Mouse (Mus musculus): ENCODE measurements around the gene Glrp1.

Glrp1 gene

GRCm38 (mm10) chr1:88497407-88497806 is 12.5 kb downstream of the Glrp1 start:
- DNase-seq (ENCODE audit: low read depth, low spot score), result no peak

- no peak for DNase-seq (ENCODE audit: low read depth, low spot score)
Measured at GRCm38 (mm10) chr1:88492415-88492814, 17.5 kb downstream of the Glrp1 start.

- DNase-seq (ENCODE audit: low read depth, low spot score), result no peak
Measured at GRCm38 (mm10) chr1:88491617-88492378, 18.1 kb downstream of the Glrp1 start.

DNA sequence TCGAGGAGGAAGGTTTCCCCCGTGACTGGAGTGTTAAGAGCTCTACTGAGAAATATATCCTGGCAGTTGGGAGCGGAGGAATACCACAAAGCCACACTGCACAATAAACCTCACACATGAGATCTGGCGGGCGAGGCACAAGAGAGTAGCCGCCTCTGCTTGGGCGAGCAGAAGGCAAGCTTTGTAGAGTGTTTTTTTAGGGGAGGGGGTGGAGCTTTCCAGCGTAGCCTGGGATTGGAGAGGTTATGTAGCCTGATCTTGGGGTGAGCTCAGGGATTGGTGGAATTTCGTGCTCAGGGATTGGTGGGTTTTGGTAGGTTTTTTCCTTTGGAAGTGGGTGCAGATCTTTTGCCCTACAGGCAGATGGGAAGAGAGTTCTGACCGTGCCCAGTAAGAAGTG is 19.7 kb downstream of the Glrp1 start:
- DNase-seq (ENCODE audit: low read depth, low spot score), result no peak

GRCm38 (mm10) chr1:88488957-88489356 is 20.9 kb downstream of the Glrp1 start:
- DNase-seq (ENCODE audit: low read depth, low spot score), result no peak

- DNase-seq (ENCODE audit: low read depth, low spot score), result no peak
Measured at GRCm38 (mm10) chr1:88486336-88486735, 23.5 kb downstream of the Glrp1 start.

- no peak for DNase-seq (ENCODE audit: low read depth, low spot score)
Measured at GRCm38 (mm10) chr1:88484059-88484458, 25.8 kb downstream of the Glrp1 start.

DNA sequence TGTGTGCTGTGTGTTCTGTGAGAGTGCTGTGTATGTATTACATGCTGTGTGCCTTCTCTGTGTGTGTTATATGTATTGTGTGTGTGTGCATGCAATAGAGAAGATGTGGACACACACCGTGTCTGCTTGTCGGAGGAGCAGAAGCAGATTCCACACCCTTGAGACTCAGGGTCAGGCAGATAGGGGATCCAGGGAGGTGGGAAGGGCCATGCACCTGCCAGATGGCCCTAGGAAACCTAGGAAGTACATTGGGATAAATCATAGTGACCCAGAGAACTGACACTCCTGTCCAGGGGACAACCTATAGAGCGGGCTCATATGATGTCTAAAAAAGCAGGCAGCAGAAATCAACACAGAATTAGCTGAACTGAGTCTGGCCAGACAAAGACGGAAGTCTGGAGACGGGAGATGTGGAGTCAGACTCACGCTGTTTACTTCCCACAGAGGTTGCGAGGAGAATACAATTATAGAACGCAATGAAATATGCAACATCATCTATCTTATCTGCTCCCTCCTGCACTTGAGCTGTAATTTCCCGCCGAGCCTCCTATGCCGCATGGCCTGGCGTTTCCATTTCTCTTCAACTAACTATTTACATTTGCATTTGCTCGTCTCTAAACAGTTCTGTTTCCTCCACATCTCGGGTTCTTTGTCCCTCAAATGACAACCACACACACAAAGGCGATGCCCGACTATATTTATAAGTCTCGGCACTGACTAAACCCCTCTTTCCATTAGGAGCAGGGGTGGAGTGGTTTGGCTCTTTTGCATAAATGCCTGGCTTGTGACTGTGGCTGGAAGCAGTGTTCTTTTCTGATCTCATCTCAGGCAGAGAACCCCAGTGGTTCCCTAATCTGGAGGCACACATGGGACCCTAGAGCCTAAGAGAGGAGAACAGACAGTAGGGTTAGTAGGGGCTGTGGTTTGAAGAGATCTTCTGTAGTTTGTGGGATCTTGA is 27.4 kb downstream of the Glrp1 start:
- DNase-seq (ENCODE audit: low read depth, low spot score), result no peak

DNA sequence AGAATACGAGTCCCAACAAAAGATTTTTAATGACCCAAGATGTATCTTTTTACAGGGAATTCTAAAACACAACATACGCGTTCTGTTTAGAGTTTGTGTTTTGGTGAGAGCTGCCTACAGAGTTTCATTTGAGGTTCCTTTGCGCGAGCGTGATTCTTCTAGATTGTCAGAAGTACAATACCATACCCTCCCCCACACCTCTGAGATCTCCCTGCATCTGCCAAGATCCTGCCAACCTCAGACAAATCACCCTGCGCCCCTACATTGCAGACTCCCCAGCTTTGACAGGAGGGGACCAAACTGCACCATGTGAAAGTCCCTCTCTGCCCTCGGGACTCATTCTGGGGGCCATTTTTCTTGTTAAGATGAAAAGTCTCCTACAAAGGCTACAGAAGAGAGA is 29.3 kb downstream of the Glrp1 start:
- DNase-seq (ENCODE audit: low read depth, low spot score), result no peak

DNA sequence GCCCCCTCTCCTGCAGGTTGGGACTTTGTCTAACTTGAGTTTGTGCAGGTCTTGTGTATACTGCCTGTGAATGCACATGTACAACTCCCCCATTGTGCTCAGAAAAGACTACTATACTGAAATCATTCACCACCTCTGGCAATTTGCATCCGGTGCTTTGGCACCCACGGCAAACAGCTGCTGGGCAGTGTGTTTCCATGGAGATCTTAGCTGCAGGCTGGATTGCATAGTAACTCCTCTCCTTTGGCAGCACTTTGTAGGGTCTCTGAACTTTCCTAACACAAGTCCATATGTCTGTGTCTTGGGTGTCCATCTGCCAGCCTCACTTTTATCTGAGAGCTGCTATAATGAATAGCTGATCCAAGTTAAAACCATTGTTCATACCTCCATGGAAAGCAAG is 31.7 kb downstream of the Glrp1 start:
- DNase-seq (ENCODE audit: low read depth, low spot score), result no peak

- DNase-seq (ENCODE audit: low read depth, low spot score), result no peak
Measured at GRCm38 (mm10) chr1:88476554-88477085, 33.2 kb downstream of the Glrp1 start.

- DNase-seq (ENCODE audit: low read depth, low spot score), result no peak
Measured at GRCm38 (mm10) chr1:88475502-88475953, 34.3 kb downstream of the Glrp1 start.

DNA sequence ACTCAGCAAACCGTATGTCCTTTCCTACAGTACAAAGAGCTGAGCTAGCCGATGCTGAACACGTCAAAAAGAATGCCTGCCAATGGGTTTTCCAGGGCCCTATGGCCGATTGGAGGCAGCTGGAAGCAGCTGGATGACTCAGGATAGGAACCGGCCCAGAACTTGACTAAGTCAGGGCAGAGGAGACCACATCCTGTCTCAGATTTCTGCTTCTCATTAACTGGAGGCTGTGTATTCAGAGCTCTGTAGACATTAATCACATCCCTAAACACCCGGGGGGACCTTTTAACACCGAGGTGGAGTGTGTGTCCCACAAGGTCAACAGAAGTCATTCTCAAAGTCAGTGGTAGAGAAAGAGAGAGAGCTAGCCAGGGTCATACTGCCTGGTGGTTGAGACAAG is 35.3 kb downstream of the Glrp1 start:
- DNase-seq (ENCODE audit: low read depth, low spot score), result no peak

DNA sequence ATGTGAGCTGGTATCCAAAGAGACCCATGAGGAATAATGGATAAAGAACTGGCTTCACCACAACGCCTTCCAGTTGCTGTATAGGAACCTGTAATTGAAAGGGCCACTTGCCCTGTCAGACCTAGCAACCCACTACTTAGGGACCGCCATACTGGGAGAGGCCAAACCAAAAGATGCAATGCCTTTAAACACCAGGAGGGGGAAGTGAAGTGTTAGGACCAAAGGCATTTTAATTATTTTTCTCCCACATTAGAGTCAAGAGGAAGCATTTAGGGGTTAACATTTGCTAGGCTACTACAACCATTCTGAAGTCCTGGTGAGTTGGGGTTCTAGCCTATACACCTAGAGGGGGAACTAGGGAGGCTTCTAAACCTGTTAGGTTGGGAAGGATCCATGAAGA is 36.0 kb downstream of the Glrp1 start:
- no peak for DNase-seq (ENCODE audit: low read depth, low spot score)

DNA sequence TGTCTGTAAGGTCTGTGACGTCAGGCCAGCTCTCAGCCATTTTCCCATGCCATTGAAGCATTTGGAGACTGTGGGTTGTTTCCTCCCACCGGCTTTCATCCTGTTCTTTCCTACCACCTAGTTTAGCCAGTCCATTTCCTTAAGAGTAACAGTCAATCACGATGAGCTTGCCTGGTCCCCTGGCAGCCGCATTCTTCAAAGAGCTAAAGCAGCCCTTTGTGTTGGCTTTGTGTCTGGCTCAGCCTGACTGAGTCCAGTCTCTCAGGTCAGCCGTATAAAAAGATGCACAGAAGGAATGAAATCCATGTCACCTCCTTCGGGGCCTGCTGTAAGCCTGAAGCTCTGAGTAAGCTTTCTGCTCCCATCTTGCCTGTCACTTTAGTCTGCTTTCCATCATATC is 37.6 kb downstream of the Glrp1 start:
- no peak for DNase-seq (ENCODE audit: low read depth, low spot score)

GRCm38 (mm10) chr1:88469746-88470145 is 40.1 kb downstream of the Glrp1 start:
- no peak for DNase-seq (ENCODE audit: low read depth, low spot score)

DNA sequence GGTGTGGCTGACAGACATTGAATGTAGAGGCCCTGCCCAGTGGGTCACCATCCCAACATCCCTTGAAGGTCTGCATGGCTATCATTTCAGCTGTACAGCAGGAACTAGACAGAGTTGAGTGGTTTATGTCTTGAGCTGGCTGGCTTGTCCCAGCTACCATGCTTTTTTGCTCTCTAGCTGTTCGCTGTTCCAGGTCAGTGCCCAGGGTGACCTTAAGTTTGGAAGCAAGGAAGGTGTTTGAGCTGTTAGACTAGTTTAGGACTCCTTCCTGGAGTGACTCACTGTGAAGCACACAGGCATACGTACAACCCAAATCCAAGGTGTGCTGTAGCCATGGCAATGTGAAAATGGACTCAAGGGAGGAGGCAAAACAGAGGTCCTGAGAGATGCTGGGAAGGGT is 41.5 kb downstream of the Glrp1 start:
- no peak for DNase-seq (ENCODE audit: low read depth, low spot score)

DNA sequence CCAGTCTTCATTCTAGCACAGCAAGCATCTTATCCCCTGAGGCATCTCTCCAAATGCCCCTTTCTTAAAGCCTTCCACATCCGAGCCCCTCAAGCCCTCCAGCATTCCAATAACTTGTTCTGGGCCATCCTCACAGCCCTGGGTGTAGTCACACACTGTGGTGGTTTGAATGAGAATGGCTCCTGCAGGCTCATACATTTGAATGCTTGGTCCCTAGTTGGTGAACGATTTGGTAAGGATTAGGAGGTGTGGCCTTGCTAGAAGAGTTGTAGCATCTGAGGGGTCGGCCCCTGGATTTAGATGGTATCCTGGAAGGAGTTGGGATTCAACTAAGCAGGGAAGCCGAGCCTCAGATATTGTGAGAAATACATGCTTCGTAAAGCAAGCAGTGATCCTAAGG is 42.0 kb downstream of the Glrp1 start:
- DNase-seq (ENCODE audit: low read depth, low spot score), result no peak

DNA sequence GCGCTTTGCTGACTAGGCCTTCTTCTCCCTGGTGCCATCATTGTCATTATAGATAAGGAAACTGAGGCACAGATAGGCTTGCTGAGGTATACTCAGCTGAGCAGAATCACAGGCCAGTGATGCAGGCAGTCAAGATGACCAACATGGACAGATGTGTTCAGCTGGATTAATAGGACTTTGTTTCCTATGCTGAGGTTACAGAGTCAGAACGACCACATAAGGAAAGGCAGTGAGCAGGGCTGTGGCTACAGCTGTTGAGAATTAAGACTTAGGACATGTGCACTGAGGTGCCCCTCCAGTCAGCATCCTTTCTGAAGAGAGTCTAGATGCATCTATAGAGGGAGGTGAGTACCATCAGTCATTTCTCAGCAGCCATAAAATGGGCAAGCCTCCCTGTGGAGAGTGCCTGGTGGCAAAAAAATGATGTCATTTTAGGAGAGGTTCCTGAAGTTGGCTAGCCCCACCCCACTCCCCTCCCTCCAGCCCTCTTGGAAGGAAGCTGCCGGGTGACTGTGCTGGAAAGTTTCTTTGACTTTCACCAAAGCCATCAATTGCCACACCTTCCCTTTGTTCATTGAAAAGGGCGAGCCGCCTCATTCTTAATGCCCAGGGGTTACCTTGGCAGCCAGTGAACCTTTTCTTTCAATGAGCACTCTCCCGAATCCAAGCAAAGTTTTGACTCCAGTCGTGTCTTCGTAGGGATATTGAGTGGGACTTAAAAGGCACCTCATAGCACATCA is 43.4 kb downstream of the Glrp1 start:
- DNase-seq (ENCODE audit: low read depth, low spot score), result no peak

DNA sequence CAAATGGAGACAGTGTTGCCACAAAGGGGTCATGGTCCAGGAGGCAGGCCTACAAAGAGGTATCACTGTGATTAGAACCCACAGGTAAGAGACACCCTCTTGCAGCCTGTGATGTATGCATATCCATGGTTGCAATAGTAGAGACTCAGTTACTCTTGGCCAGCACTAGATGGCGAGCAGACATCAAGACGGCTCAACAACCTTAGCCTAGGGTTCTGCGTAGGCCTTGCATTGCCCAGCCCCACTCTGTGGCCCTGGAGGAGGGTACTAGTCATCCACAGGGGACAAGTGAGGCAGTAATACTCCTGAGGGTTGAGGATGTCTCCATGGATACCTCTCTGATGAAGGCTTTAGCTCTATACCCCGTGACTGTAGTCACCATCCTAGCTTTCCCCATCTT is 44.1 kb downstream of the Glrp1 start:
- no peak for DNase-seq (ENCODE audit: low read depth, low spot score)

DNA sequence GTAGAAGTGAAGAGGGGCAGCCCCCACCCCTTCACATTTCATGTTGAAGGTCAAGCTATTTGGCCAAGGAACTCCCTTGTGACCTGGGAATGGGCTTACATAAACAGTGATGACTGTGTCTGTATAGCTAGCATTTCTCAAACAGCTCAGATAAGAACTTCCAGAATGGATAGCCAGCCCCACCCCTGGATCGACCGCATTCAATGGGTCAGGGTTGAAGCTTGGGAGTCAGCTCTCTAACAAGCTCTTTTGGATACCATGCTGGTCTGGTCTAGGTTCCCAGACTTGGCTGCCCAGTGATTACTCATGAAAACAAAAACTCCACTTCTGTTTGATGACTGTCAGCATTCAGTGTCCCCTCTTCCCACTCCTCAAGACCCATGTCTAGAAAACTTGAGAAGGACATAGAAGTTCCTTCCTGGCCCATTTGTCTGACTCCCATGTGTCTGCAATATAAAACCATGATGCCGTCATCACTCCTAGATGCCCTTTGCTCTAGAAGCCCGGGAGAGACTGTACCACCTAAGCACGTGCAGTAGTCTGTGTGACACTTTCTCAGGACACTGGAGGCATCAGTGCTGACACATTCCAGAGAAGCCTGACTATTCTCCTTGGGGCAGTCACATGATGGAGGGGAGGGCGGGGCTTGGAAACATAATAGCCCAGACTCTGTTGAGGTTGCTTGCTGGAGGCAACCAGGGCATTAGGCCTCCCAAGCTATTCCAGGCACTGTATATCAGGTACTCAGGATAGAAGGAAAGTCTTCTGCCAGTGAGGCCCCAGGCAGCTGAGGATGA is 45.6 kb downstream of the Glrp1 start:
- no peak for DNase-seq (ENCODE audit: low read depth, low spot score)
